Comparison of ENCODE assay signal across 15 mouse cellular contexts in the genomic region with DNA sequence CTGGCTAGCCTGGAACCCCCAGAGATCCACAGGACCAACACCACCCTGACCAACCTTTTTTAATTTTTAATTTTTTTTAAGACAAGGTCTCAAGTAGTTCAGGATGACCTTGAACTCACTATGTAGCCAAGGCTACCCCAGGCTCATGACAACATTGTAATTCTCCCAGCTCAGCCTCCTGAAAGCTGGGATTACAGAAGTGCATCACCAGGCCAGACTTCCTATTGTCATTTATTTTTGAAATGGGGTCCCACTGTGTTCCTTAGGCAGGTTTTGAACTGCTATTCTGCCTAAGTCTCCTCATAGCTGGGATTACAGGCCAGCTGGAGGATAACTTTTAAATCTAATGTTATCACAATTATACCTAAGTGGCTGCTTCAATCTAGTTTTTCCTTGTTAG. TPM values are rescaled to one million over a fixed set of nuclear protein-coding genes. Genes with fewer than 3 reads are reported as not detected.
A peak's percentile ranks its signal among the peaks of the same experiment; 100 is the strongest.
DNase-seq lines count a peak whose midpoint lies in the region; ATAC-seq and TF ChIP-seq lines count a peak whose summit lies in the region.
"Had no signal": no experiment of that assay in that cellular context is flagged by ENCODE, and none has a peak within 500 bp of the region (broad histone marks: within the 10 kb centered on the region; RNA-seq: fewer than 3 reads in every experiment).

No protein-coding gene starts in this region.

- TF ChIP-seq POLR2A in ES-Bruce4 (IDR thresholded peaks at IDR 0.05; ENCODE audit: insufficient read depth, low read length): no peak
- TF ChIP-seq POLR2A in limb, embryonic 14.5 days (IDR thresholded peaks at IDR 0.05; ENCODE audit: borderline replicate concordance, extremely low read depth, insufficient read depth, insufficient read length): no peak

- peak overlapping the region; percentile 61; the same call in 1 of the 2 replicates for H3K9ac ChIP-seq in hindbrain, embryonic 15.5 days
- no peak overlapping the region for H3K9ac ChIP-seq in hindbrain, embryonic 12.5 days
- H3K9ac ChIP-seq in ES-Bruce4 (ENCODE audit: low read depth, poor library complexity, severe bottlenecking): peak overlapping the region; percentile 53
- no peak overlapping the region for H3K9ac ChIP-seq in limb, embryonic 14.5 days (ENCODE audit: low read depth, low read length, severe bottlenecking)
- H3K9ac ChIP-seq in kidney, embryonic 15.5 days: no peak overlapping the region
- H3K9ac ChIP-seq: embryonic facial prominence, embryonic 12.5 days; lung, embryonic 15.5 days had no signal

- peak overlapping the region; percentile 75; the same call in 1 of the 2 replicates for H3K27ac ChIP-seq in hindbrain, embryonic 15.5 days (replicated peaks)
- no peak overlapping the region for H3K27ac ChIP-seq in hindbrain, embryonic 12.5 days
- peak overlapping the region; percentile 97 for H3K27ac ChIP-seq in ES-Bruce4 (ENCODE audit: insufficient read depth, low read length)
- H3K27ac ChIP-seq in limb, embryonic 14.5 days (replicated peaks; ENCODE audit: low read depth, low read length): no peak overlapping the region
- no peak overlapping the region for H3K27ac ChIP-seq in kidney, embryonic 15.5 days
- H3K27ac ChIP-seq: embryonic facial prominence, embryonic 12.5 days; lung, embryonic 15.5 days had no signal

- H3K4me2 ChIP-seq in hindbrain, embryonic 15.5 days: peak overlapping the region; percentile 54
- no peak overlapping the region for H3K4me2 ChIP-seq in hindbrain, embryonic 12.5 days (replicated peaks)
- peak overlapping the region; percentile 41; the same call in 1 of the 2 replicates for H3K4me2 ChIP-seq in limb, embryonic 14.5 days (replicated peaks; ENCODE audit: low read depth, low read length, severe bottlenecking)
- no peak overlapping the region for H3K4me2 ChIP-seq in kidney, embryonic 15.5 days

- H3K36me3 ChIP-seq in hindbrain, embryonic 15.5 days: no peaks in the 10 kb centered on the region
- no peaks in the 10 kb centered on the region for H3K36me3 ChIP-seq in hindbrain, embryonic 12.5 days
- H3K36me3 ChIP-seq in E14TG2a.4 (ENCODE audit: insufficient read depth, low read length) (no peaks in the 10 kb centered on the region), ES-Bruce4 (ENCODE audit: control insufficient read depth, insufficient read depth, low read length, poor library complexity, severe bottlenecking) (no peaks in the 10 kb centered on the region)
- no peaks in the 10 kb centered on the region for H3K36me3 ChIP-seq in limb, embryonic 14.5 days (ENCODE audit: control insufficient read depth, insufficient read depth, low read length)
- H3K36me3 ChIP-seq in kidney, embryonic 15.5 days: no peaks in the 10 kb centered on the region
- H3K36me3 ChIP-seq: embryonic facial prominence, embryonic 12.5 days; lung, embryonic 15.5 days had no signal

- H3K27me3 ChIP-seq in hindbrain, embryonic 15.5 days: no peaks in the 10 kb centered on the region
- peaks cover 14% of the 10 kb centered on the region for H3K27me3 ChIP-seq in hindbrain, embryonic 12.5 days
- H3K27me3 ChIP-seq in E14TG2a.4 (ENCODE audit: insufficient read depth, low read length): no peaks in the 10 kb centered on the region
- no peaks in the 10 kb centered on the region for H3K27me3 ChIP-seq in ES-Bruce4 (ENCODE audit: control insufficient read depth, insufficient read depth, low read length, poor library complexity, severe bottlenecking)
- H3K27me3 ChIP-seq in limb, embryonic 14.5 days (ENCODE audit: control insufficient read depth, insufficient read depth, low read length): no peaks in the 10 kb centered on the region
- peaks cover 36% of the 10 kb centered on the region for H3K27me3 ChIP-seq in kidney, embryonic 15.5 days
- H3K27me3 ChIP-seq: CH12.LX had no signal

- ATAC-seq in hindbrain, embryonic 15.5 days (ENCODE audit: low FRiP score, low read depth): no peak
- no peak for ATAC-seq in hindbrain, embryonic 12.5 days (ENCODE audit: low FRiP score)
- ATAC-seq in limb, embryonic 14.5 days (ENCODE audit: low FRiP score, low read depth): no peak
- no peak for ATAC-seq in kidney, embryonic 15.5 days (replicated peaks; ENCODE audit: low FRiP score)

- no peak for TF ChIP-seq CTCF in E14TG2a.4 (conservative IDR thresholded peaks at IDR 0.05; ENCODE audit: low read length)
- TF ChIP-seq CTCF in ES-Bruce4 (IDR thresholded peaks at IDR 0.05; ENCODE audit: low read depth, low read length): no peak

- DNase-seq in limb, embryonic 14.5 days (ENCODE audit: low spot score): no peak
- no peak for DNase-seq in kidney, adult 9 months
- DNase-seq in retina, postnatal 1 day: no peak
- DNase-seq: adrenal gland, postnatal 14 days; cerebellum, postnatal 25 days; right cerebral cortex, adult 18-20 months had no signal

- no peaks in the 10 kb centered on the region for H3K9me3 ChIP-seq in hindbrain, embryonic 15.5 days
- H3K9me3 ChIP-seq in hindbrain, embryonic 12.5 days (replicated peaks): no peaks in the 10 kb centered on the region
- H3K9me3 ChIP-seq in E14TG2a.4 (ENCODE audit: low read length): no peaks in the 10 kb centered on the region
- H3K9me3 ChIP-seq in ES-Bruce4 (replicated peaks; ENCODE audit: control insufficient read depth, insufficient read depth, low read length, poor library complexity, severe bottlenecking): no peaks in the 10 kb centered on the region
- no peaks in the 10 kb centered on the region for H3K9me3 ChIP-seq in limb, embryonic 14.5 days (ENCODE audit: control insufficient read depth, low read length)
- H3K9me3 ChIP-seq in kidney, embryonic 15.5 days (replicated peaks): no peaks in the 10 kb centered on the region
- H3K9me3 ChIP-seq: embryonic facial prominence, embryonic 12.5 days; lung, embryonic 15.5 days had no signal

- no peak for TF ChIP-seq EP300 in ES-Bruce4 (IDR thresholded peaks at IDR 0.05; ENCODE audit: insufficient read depth, low read depth, low read length)

- peak overlapping the region; percentile 45 for H3K4me3 ChIP-seq in hindbrain, embryonic 15.5 days
- H3K4me3 ChIP-seq in hindbrain, embryonic 12.5 days: no peak overlapping the region
- H3K4me3 ChIP-seq in E14TG2a.4 (replicated peaks; ENCODE audit: low read length) (peak overlapping the region; percentile 78), ES-Bruce4 (ENCODE audit: low read depth, low read length) (peak overlapping the region; percentile 40; the same call in 1 of the 2 replicates)
- no peak overlapping the region for H3K4me3 ChIP-seq in limb, embryonic 14.5 days (replicated peaks; ENCODE audit: low read length)
- H3K4me3 ChIP-seq in kidney, embryonic 15.5 days (replicated peaks): no peak overlapping the region

- H3K4me1 ChIP-seq in hindbrain, embryonic 15.5 days (replicated peaks): peaks cover 34% of the 10 kb centered on the region
- H3K4me1 ChIP-seq in hindbrain, embryonic 12.5 days: peaks cover 5% of the 10 kb centered on the region; the same call in 1 of the 2 replicates
- H3K4me1 ChIP-seq in E14TG2a.4 (replicated peaks; ENCODE audit: low read depth, low read length) (peaks cover 71% of the 10 kb centered on the region), ES-Bruce4 (ENCODE audit: control insufficient read depth, insufficient read depth, low read length) (peaks cover 6% of the 10 kb centered on the region)
- H3K4me1 ChIP-seq in limb, embryonic 14.5 days (ENCODE audit: control insufficient read depth, insufficient read depth, low read length): peaks cover 26% of the 10 kb centered on the region
- peaks cover 17% of the 10 kb centered on the region for H3K4me1 ChIP-seq in kidney, embryonic 15.5 days

RNA-seq across cellular contexts. Expression of gene Slc2a3, which starts 39.5 kb away (rescaled TPM):
- 43.4 and 44.5 TPM in 2 replicates for polyA plus RNA-seq in hindbrain, embryonic 15.5 days (2015; fragmentation: Nextera tagmentation; extraction: Ambion mirVana)
- 24.7 and 25.3 TPM in 2 replicates for polyA plus RNA-seq in hindbrain, embryonic 12.5 days (2016; fragmentation: Nextera tagmentation; extraction: Ambion mirVana)
- 1,494 and 1,686 TPM in 2 replicates for polyA plus RNA-seq in ES-Bruce4 (2011; ENCODE audit: insufficient read depth, insufficient read length, low read depth, missing spikeins)
- 46.5 and 48.2 TPM in 2 replicates for polyA plus RNA-seq in limb, embryonic 14.5 days (2012; rRNA removed)
- polyA plus RNA-seq in limb, embryonic 14.5 days (2014; fragmentation: Nextera tagmentation; extraction: Ambion mirVana): 71.6 and 78.8 TPM in 2 replicates
- polyA plus RNA-seq in kidney, embryonic 15.5 days (2015; fragmentation: Nextera tagmentation; extraction: Ambion mirVana): 7.8 and 10.4 TPM in 2 replicates

RNA-seq across cellular contexts. Expression of gene Nanog, which starts 54.6 kb away (rescaled TPM):
- 0.09 and 0.25 TPM in 2 replicates for polyA plus RNA-seq in hindbrain, embryonic 15.5 days (2015; fragmentation: Nextera tagmentation; extraction: Ambion mirVana)
- 0.14 and 0.27 TPM in 2 replicates for polyA plus RNA-seq in hindbrain, embryonic 12.5 days (2016; fragmentation: Nextera tagmentation; extraction: Ambion mirVana)
- polyA plus RNA-seq in ES-Bruce4 (2011; ENCODE audit: insufficient read depth, insufficient read length, low read depth, missing spikeins): 610 and 613 TPM in 2 replicates
- 0.40 and 0.47 TPM in 2 replicates for polyA plus RNA-seq in limb, embryonic 14.5 days (2012; rRNA removed)
- polyA plus RNA-seq in limb, embryonic 14.5 days (2014; fragmentation: Nextera tagmentation; extraction: Ambion mirVana): 0.21 and 0.37 TPM in 2 replicates
- polyA plus RNA-seq in kidney, embryonic 15.5 days (2015; fragmentation: Nextera tagmentation; extraction: Ambion mirVana): 0.14 TPM in 1 of 2 replicates, not detected in the other
- polyA plus RNA-seq: spleen, adult 2 months had no signal

RNA-seq across cellular contexts. Expression of gene Foxj2, which starts 57.8 kb away (rescaled TPM):
- polyA plus RNA-seq in hindbrain, embryonic 15.5 days (2015; fragmentation: Nextera tagmentation; extraction: Ambion mirVana): 8.2 and 9.0 TPM in 2 replicates
- 6.1 and 6.9 TPM in 2 replicates for polyA plus RNA-seq in hindbrain, embryonic 12.5 days (2016; fragmentation: Nextera tagmentation; extraction: Ambion mirVana)
- polyA plus RNA-seq in ES-Bruce4 (2011; ENCODE audit: insufficient read depth, insufficient read length, low read depth, missing spikeins): 10.9 and 11.6 TPM in 2 replicates
- 13.4 and 15.1 TPM in 2 replicates for polyA plus RNA-seq in limb, embryonic 14.5 days (2012; rRNA removed)
- 9.3 and 11.8 TPM in 2 replicates for polyA plus RNA-seq in limb, embryonic 14.5 days (2014; fragmentation: Nextera tagmentation; extraction: Ambion mirVana)
- 6.0 and 6.3 TPM in 2 replicates for polyA plus RNA-seq in kidney, embryonic 15.5 days (2015; fragmentation: Nextera tagmentation; extraction: Ambion mirVana)

Comparison
In these comparisons a context has a peak if more than half of its experiments do, and no peak if none do; other contexts are left out.
1. H3K27ac ChIP-seq: peak in hindbrain, embryonic 15.5 days (single experiment) and ES-Bruce4 (single experiment); none in hindbrain, embryonic 12.5 days (single experiment), limb, embryonic 14.5 days (single experiment) and kidney, embryonic 15.5 days (single experiment).
2. H3K4me2 ChIP-seq: peak in hindbrain, embryonic 15.5 days (single experiment) and limb, embryonic 14.5 days (single experiment); none in hindbrain, embryonic 12.5 days (single experiment) and kidney, embryonic 15.5 days (single experiment).
3. H3K4me3 ChIP-seq: peak in hindbrain, embryonic 15.5 days (single experiment), E14TG2a.4 (single experiment) and ES-Bruce4 (single experiment); none in hindbrain, embryonic 12.5 days (single experiment), limb, embryonic 14.5 days (single experiment) and kidney, embryonic 15.5 days (single experiment).
4. H3K9ac ChIP-seq: peak in hindbrain, embryonic 15.5 days (single experiment) and ES-Bruce4 (single experiment); none in hindbrain, embryonic 12.5 days (single experiment), limb, embryonic 14.5 days (single experiment) and kidney, embryonic 15.5 days (single experiment).
5. RNA of gene Slc2a3, which starts 39.5 kb away (polyA plus RNA-seq): 1,494 to 1,686 TPM in ES-Bruce4; 46.5 to 78.8 TPM in limb, embryonic 14.5 days, 43.4 to 44.5 TPM in hindbrain, embryonic 15.5 days, 24.7 to 25.3 TPM in hindbrain, embryonic 12.5 days and 7.8 to 10.4 TPM in kidney, embryonic 15.5 days; every median in the first group is over 10 times any median in the second.
6. RNA of gene Nanog, which starts 54.6 kb away (polyA plus RNA-seq): 610 to 613 TPM in ES-Bruce4; 0.21 to 0.47 TPM in limb, embryonic 14.5 days, 0.14 to 0.27 TPM in hindbrain, embryonic 12.5 days, 0.14 TPM in kidney, embryonic 15.5 days and 0.09 to 0.25 TPM in hindbrain, embryonic 15.5 days; every median in the first group is over 100 times any median in the second.